Mouse (Mus musculus) cortical plate, adult 2 months (tissue): ENCODE measurements around the gene Aff3. TPM values are rescaled to one million over a fixed set of nuclear protein-coding genes. Genes with fewer than 3 reads are reported as not detected.

ENCODE experiments used
- H3K27ac ChIP-seq: fragments of 200-500 bp; 2 replicates; pipeline ENCODE4 v1.5.1; 2012; ENCODE audit warnings: low read length, control low read depth, inconsistent platforms; ENCODE audit not compliant: insufficient read depth
- H3K4me1 ChIP-seq: fragments of 200-500 bp; 2 replicates; pipeline ENCODE4 v1.6.1; 2011; ENCODE audit warnings: low read length; ENCODE audit not compliant: control insufficient read depth, insufficient read depth
- H3K4me3 ChIP-seq: fragments of 200-500 bp; 2 replicates; pipeline ENCODE4 v1.5.1; 2011; ENCODE audit warnings: mild to moderate bottlenecking, low read length, control low read depth; ENCODE audit not compliant: insufficient read depth
- CTCF ChIP-seq: fragments of 200-500 bp; IDR thresholded peaks from 2 replicates; pipeline ENCODE4 v1.5.1; 2011; ENCODE audit warnings: mild to moderate bottlenecking, control low read depth, low read length; ENCODE audit not compliant: insufficient read depth; ENCODE audit errors: extremely low read depth
- POLR2A ChIP-seq: fragments of 200-500 bp; IDR thresholded peaks from 2 replicates; pipeline ENCODE4 v1.6.1; 2011; ENCODE audit warnings: mild to moderate bottlenecking, low read length, control low read depth; ENCODE audit not compliant: insufficient read depth; ENCODE audit errors: extremely low read depth
- polyA plus RNA-seq: library from polyadenylated mRNA; depleted of rRNA; stranded (reverse); fragments of >200 nt; gene quantifications from 2 replicates; pipeline ENCODE4 v1.2.3, GENCODE M21; 2012

The Aff3 gene
- polyA plus RNA-seq, 1 experiment, result 24.1 TPM

- no peak for TF ChIP-seq POLR2A
- TF ChIP-seq CTCF, result no peak
- no peak overlapping the region for H3K27ac ChIP-seq
- no peak overlapping the region for H3K4me3 ChIP-seq
- H3K4me1 ChIP-seq, result no peaks in the 10 kb centered on the region
Measured at GRCm38 (mm10) chr1:38662616-38663193, 2.0 kb downstream of the Aff3 start.

- no peaks in the 10 kb centered on the region for H3K4me1 ChIP-seq
- no peak overlapping the region for H3K27ac ChIP-seq
- H3K4me3 ChIP-seq, result no peak overlapping the region
- TF ChIP-seq CTCF (no peak), POLR2A (no peak)
Measured at GRCm38 (mm10) chr1:38658933-38659553, 5.7 kb downstream of the Aff3 start.

GRCm38 (mm10) chr1:38658376-38658775, 6.4 kb downstream of the Aff3 start:
- Histone ChIP-seq H3K4me1 (no peaks in the 10 kb centered on the region), H3K4me3 (no peak overlapping the region), H3K27ac (no peak overlapping the region)
- TF ChIP-seq CTCF (no peak), POLR2A (no peak)

- TF ChIP-seq CTCF, result no peak
- TF ChIP-seq POLR2A, result no peak
- Histone ChIP-seq H3K4me1 (no peaks in the 10 kb centered on the region), H3K27ac (no peak overlapping the region), H3K4me3 (no peak overlapping the region)
Measured at GRCm38 (mm10) chr1:38657606-38658005, 7.1 kb downstream of the Aff3 start.

- TF ChIP-seq POLR2A (no peak), CTCF (no peak)
- no peak overlapping the region for H3K27ac ChIP-seq
- H3K4me1 ChIP-seq, result no peaks in the 10 kb centered on the region
- no peak overlapping the region for H3K4me3 ChIP-seq
Measured at GRCm38 (mm10) chr1:38654981-38655540, 9.7 kb downstream of the Aff3 start.

GRCm38 (mm10) chr1:38650031-38650430, 14.7 kb downstream of the Aff3 start:
- Histone ChIP-seq H3K27ac (no peak overlapping the region), H3K4me3 (no peak overlapping the region), H3K4me1 (no peaks in the 10 kb centered on the region)
- TF ChIP-seq POLR2A (no peak), CTCF (no peak)

GRCm38 (mm10) chr1:38649174-38649573, 15.6 kb downstream of the Aff3 start:
- TF ChIP-seq POLR2A, result no peak
- no peak for TF ChIP-seq CTCF

GRCm38 (mm10) chr1:38642288-38642687, 22.5 kb downstream of the Aff3 start:
- no peak for TF ChIP-seq CTCF
- TF ChIP-seq POLR2A, result no peak
- H3K4me3 ChIP-seq, result no peak overlapping the region
- no peak overlapping the region for H3K27ac ChIP-seq
- no peaks in the 10 kb centered on the region for H3K4me1 ChIP-seq

More at GRCm38 (mm10) chr1:38649174-38649573, 15.6 kb downstream of the Aff3 start:
- H3K4me3 ChIP-seq, result no peak overlapping the region
- H3K4me1 ChIP-seq, result no peaks in the 10 kb centered on the region
- H3K27ac ChIP-seq, result no peak overlapping the region

GRCm38 (mm10) chr1:38639669-38640068, 25.1 kb downstream of the Aff3 start:
- Histone ChIP-seq H3K4me1 (no peaks in the 10 kb centered on the region), H3K4me3 (no peak overlapping the region), H3K27ac (no peak overlapping the region)
- no peak for TF ChIP-seq CTCF
- TF ChIP-seq POLR2A, result no peak

- Histone ChIP-seq H3K27ac (no peak overlapping the region), H3K4me3 (no peak overlapping the region), H3K4me1 (no peaks in the 10 kb centered on the region)
- TF ChIP-seq POLR2A (no peak), CTCF (no peak)
Measured at GRCm38 (mm10) chr1:38635596-38635995, 29.2 kb downstream of the Aff3 start.
